Mouse (Mus musculus) liver, postnatal 0 days (tissue): Measurements from ENCODE around the gene Tut4.

Source experiments
- CTCF ChIP-seq: sonication (generic); IDR thresholded peaks from 2 replicates; pipeline ENCODE4 v1.5.1; 2016; ENCODE audit warnings: antibody characterized with exemption, low read depth
- EP300 ChIP-seq: IDR thresholded peaks from 2 replicates; pipeline ENCODE4 v1.6.1; 2016; ENCODE audit warnings: antibody characterized with exemption, low read depth, mild to moderate bottlenecking

GRCm38 (mm10) chr4:108458201-108458741, 955 bp upstream of the Tut4 start:
- no peak for TF ChIP-seq CTCF
- TF ChIP-seq EP300 = no peak
